Mouse (Mus musculus) c-Kit-positive CD71-positive TER-119-negative erythroid progenitor cells, embryonic 14.5 days (primary cell): ENCODE results near the gene Akr1b7.
"Not testable (repeated sequence)": the region's sequence is repeated elsewhere in the genome, so short reads cannot be mapped to it uniquely, and the experiment has no call there.

Source experiments
- DNase-seq: peaks from one replicate; pipeline ENCODE4 v3.0.0-alpha.2; 2013; ENCODE audit warnings: low read depth

The Akr1b7 gene

GRCm38 (mm10) chr6:34412023-34412422 is at the start of gene Akr1b7:
Gene Akr1b7 (plus strand): TSS chr6:34412334.
- DNase-seq: no peak

DNA sequence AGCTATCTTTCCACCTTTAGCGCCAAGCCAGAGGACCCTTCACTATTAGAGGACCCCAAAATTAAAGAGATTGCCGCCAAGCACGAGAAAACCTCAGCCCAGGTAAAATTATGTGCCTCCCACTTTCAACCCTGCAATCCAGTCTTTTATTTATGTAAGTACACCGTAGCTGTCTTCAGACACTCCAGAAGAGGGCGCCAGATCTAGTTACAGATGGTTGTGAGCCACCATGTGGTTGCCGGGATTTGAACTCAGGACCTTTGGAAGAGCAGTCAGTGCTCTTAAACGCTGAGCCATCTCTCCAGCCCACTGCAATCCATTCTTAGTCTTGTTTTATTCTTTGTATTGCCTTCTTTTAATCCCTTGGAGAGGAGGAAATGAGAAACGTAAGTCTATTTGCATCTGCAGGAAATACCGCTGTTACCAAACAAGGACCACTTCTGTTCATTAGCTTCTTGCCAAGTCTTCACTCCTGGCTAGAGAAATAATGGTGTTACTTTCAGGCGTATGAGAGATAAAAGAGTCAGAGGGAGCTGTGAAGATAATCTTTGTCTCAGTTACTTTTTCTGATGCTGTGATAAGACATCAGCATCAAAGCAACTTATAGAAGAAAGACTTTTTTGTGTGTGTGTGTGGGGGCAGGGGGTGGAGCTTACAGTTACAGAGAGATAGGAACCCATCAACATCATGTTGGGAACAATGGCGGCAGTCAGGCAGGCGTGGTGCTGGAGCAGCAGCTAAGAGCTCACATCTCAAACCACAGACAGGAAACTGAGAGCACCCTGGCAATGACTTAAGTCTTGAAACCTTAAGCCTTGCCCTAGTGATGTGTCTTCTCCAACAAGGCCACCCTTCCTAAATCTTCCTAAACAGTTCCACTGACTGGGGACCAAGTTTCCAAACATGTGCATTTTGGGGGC is 47.7 kb upstream of the Akr1b7 start:
- no peak for DNase-seq

DNA sequence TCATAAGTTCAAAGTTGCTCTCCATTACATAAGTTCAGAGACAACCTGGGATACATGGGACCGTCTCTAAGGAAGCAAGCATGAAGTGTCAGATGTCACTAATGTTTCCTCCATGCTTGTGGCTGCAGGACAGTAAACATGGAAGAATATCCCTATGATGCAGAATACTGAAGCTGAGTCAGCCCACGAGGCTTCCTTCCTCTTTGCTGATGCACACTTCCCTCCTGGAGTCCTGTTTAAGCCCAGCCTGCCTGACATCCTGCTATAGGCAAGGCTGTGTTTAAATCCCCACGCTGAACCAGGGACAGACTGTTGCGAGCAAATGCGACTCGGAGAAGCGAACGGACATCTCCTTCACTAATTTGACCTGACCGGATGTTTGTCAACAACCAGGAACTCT is 44.1 kb upstream of the Akr1b7 start:
- no peak for DNase-seq

- DNase-seq: no peak
These were observed 42.1 kb upstream of the Akr1b7 start for GRCm38 (mm10) chr6:34370081-34370480.

GRCm38 (mm10) chr6:34371700-34372351 is 40.3 kb upstream of the Akr1b7 start:
- DNase-seq: peak; percentile 83

DNA sequence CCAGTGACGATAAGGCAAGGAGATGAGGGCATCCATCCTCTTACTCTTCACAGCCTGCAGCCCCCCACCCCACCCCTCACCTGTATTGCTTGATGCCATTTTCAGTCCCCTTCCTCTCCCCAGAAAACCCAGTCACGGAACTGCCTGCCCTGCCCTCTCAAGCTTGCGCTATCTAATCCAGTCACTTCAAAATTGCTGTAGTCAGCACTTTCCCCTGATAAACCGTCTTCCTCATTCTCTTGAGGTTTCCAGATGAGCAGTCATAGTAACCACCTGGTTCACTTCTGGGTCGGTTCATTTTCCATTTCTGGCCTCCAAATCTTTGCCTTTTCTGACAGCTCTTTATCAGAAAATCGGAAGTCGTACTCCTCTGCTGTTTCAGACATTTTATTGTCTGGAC is 38.3 kb upstream of the Akr1b7 start:
- DNase-seq: no peak

- not testable (repeated sequence) for DNase-seq
These were observed 36.2 kb upstream of the Akr1b7 start for GRCm38 (mm10) chr6:34375888-34376287.

DNA sequence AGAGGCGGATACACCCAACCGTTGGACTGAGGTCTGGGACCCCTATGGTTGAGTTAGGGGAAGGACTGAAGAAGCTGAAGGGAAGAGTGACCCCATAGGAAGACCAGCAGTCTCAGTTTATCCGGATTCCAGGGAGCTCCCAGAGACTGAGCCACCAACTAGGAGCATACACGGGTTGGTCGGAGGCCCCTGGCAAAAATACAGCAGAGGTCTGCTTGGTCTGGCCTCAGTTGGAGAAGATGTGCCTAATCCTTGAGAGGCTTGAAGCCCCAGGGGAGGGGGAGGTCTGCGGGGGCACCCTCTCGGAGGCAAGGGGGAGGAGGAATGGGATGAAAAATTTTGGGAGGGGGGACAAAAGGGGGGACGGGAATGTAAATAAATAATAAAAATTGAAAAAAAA is 28.7 kb upstream of the Akr1b7 start:
- no peak for DNase-seq

DNA sequence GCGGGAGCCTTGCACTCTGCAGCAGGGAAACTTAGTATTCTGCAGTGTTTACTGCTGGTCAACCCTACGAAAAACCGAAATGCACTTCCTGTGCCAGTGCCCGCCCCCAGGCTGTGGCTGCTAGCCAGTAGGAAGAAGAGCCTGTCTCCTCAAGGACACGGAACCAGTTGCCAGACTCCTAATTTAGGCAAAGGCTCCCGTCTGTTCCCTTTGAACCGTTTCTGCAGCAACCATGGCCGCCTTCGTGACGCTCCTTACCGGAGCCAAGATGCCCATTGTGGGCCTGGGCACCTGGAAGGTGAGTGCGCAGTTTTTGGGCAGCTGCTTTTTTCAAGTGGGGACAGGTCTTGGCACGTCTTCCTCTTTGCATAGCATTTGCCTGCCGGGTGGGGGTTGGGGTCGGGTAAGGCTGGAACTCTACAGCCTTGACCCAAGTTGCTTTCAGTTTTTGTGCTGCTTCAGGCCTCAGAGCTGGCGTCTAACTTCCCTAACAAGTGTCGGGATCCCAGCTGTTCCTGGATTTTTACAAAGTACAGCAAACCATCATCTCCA is 27.9 kb upstream of the Akr1b7 start, which contains the start of gene Akr1b10:
Gene Akr1b10 (plus strand): TSS at position 109 of the 552 bp plus-strand sequence.
- DNase-seq: peak; percentile 43

GRCm38 (mm10) chr6:34384701-34385370 is 27.3 kb upstream of the Akr1b7 start:
- DNase-seq: peak; percentile 38

DNA sequence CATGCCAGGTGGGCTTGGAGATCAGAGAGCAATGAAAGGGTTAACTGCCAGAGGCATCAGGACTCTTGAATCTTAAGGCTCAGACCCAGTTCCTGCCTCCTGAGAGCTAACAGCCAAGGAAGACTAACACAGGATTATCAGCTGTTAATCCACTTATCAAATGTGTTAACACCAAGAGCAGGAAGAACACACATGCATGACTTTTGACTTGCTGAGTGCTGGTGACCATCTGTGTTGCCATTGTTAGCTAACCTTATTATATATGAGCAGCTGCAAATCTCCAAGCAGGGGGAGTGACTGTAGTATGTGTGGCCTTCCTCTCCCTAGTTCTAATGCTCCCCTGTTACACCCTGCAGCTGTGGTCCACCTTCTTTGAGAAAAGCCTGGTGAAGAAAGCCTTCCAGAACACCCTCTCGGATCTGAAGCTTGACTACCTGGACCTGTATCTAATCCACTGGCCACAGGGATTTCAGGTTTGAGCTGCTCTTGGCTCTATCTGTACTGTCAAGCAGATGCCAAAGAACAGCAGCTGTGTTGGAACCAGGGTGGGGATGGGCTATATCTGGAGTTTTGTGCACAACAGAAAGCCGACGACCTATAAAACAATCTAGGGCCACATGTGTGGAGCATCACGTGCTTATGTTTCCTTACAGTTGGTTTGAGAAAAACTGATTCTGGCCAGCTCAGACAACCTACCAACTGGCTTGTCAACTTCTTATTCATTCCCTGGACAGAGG is 23.5 kb upstream of the Akr1b7 start:
- DNase-seq: no peak

DNA sequence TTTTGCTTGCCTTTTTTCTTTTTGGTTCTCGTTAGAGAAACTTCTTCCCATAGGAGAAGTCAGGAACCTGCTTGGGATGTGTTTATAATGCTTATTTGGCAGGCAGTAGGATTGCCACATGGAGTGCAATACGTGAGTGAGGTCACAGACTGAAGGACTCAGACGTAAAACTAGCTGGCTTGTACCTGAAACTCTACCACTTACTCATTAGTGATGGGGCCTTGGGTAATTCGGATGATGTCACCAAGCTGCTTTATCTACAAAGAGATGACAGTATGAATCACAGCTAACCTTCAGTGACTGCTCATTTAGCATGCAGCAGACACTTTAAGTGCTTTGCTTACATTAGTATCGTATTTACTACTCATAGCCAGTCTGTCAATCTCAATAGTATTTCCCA is 16.2 kb upstream of the Akr1b7 start:
- DNase-seq: no peak

DNA sequence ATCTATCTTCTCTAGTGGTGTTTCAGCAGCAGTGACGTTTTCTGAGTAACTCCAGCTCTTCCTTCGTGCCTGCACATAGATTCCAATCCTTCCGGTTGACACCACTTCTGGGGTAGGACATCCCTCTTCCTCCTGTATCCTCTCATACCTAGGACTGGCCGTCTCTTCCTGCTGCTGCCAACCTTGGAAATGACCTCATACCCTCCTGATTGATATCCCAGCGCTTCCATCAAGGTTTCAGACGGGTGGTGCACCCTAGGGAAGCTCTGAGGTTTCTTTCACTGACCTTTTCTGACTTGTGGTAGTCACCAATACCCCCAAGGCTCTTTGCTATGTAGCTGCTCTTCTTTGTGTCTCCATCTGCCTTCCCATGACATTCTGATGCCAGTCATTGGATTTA is 13.7 kb upstream of the Akr1b7 start:
- DNase-seq: no peak

- no peak for DNase-seq
These were observed 12.4 kb upstream of the Akr1b7 start for GRCm38 (mm10) chr6:34399606-34400220.

- DNase-seq: no peak
These were observed 11.4 kb upstream of the Akr1b7 start for GRCm38 (mm10) chr6:34400696-34401095.

DNA sequence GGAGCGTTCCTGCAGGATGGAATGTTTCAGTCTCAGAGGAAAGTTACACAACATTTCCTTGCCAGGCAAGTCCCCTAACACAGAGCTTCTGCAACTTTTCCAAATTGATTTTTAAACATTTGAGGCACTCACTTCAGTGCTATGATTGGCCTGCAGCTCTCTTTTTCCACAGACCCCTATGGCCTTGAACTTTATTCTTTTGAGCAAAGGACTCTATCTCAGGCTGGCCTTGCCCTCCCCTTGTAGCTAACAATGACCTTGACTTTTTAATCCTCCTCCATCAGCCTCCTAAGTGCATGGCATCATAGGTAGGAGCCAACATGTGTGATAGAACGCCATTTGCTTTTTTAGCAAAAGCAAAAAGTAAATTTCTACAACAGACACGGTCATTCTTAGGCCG is 5.4 kb upstream of the Akr1b7 start:
- DNase-seq: no peak

GRCm38 (mm10) chr6:34407403-34407802 is 4.7 kb upstream of the Akr1b7 start:
- DNase-seq: no peak

DNA sequence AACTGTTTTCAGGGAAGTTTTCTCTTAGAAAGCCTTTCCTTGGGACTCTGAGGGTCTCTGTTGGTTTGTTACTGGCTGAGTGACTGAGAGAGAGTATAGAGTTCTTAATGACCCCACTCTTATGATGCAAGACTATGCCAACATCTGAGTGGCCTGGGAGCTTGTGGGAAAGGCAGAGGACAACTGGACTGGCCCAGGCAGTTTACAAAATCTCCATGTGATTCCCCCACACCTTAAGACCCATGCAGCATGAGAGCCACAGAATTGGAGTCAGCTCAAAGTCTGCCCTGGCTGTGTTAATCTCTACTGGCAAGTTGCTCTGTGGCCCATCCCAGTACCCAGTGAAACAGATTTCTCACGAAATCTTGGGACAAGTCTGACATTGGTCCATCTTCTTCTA is 554 bp downstream of the Akr1b7 start:
- no peak for DNase-seq

DNA sequence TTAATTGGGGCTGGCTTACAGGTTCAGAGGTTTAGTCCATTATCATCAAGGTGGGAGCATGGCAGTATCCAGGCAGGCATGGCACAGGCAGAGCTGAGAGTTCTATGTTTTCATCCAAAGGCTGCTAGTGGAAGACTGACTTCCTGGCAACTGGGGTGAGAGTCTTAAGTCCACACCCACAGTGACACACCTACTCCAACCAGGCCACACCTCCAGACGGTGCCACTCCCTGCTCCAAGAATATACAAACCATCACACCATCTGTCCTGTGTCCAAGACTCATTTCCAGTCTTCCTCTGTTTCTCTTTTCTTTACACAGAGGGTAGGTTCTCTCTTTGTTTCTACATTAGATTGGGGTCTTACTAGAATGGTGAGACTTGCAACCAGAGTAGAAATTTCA is 1.3 kb downstream of the Akr1b7 start:
- DNase-seq: not testable (repeated sequence)

DNA sequence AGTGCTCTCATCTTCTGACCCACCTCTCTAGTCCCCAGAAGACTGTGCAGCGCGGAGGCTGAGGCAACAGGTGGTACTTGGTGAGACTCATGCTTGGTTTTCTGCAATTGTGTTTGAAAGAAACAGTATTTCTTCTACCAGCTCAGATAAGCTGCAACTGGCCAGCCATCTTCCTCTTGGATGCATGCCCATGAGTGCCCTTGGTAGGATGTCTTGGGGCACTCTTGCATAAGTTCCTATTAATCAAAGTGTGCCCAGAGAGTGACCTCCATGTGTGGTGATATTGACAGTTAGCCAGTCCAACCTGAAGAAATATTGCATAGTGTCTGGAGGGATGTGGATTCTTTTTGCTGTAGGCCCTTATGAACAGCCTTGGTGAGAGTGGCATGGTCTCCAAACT is 4.4 kb downstream of the Akr1b7 start:
- no peak for DNase-seq

GRCm38 (mm10) chr6:34419071-34419470 is 6.9 kb downstream of the Akr1b7 start:
- no peak for DNase-seq
